Mouse (Mus musculus): ENCODE measurements around the gene Ly9.

DNA sequence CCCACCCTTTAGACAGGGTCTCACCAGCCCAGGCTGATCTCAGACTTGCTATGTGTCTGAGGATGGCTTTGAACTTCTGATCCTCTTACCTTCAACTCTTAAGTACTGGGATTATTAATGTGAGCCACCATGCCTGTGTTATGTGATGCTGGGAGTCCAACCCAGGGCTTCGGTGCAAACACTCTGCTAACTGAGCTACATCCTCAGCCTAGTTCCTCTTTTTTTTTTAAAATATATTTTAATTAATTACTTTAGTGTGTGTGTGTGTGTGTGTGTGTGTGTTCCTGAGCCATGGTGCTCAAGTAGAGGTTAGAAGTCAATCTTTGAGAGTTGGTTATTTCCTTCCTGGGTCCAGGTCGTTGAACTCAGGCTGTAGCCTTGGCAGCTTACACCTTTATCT is 44.2 kb downstream of the Ly9 start:
- no peak for TF ChIP-seq POLR2A (IDR thresholded peaks at IDR 0.05; ENCODE audit: borderline replicate concordance, low read depth, low read length)
- TF ChIP-seq CTCF (IDR thresholded peaks at IDR 0.05; ENCODE audit: low read depth, low read length), result no peak

Measured in bone marrow macrophage, adult 2 months (primary cell).